Mouse (Mus musculus) right cerebral cortex, postnatal 36 days (tissue): ENCODE measurements around the gene 1700019D03Rik.

ENCODE experiments used
- DNase-seq, 2 experiments: peaks; one replicate each; pipeline ENCODE4 v3.0.0; 2022; ENCODE audit warnings: low spot score in 2 of 2, mixed read lengths in 1 of 2

Gene 1700019D03Rik

DNA sequence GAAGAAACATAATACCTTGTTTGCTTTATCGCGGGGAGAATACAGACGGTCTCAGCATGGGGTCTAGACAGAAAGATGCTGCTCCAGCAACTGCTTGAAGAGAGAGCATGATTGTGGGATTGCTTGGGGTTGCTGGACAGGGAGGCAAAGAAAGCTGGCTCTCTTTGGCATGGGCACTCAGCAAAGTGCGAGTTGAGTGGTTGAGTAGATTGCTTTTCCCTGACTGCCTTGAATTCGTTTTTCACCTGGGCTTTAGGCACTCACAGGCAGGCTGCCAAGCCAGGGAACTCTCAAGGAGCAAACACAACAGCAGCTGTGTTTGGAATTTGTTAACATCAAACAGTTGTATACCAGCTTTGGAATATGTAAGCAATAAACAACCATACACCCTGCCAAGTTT is at the start of gene 1700019D03Rik:
1700019D03Rik (minus strand) TSS at position 101 of the 400 bp plus-strand sequence.
- no peak for DNase-seq

DNA sequence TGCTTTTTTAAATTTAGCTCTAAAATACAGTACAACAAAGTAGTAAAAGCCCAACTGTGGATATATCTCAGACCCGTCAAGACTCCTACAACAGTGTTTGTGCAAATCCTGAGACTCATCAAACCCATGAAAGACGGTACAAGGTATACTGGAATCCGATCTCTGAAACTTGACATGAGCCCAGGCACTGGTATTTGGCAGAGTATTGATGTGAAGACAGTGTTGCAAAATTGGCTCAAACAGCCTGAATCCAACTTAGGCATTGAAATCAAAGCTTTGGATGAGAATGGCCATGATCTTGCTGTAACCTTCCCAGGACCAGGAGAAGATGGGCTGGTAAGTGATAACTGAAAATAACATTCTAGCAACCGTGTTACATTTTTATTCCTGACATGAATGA is 43.9 kb upstream of the 1700019D03Rik start:
- DNase-seq = no peak

DNA sequence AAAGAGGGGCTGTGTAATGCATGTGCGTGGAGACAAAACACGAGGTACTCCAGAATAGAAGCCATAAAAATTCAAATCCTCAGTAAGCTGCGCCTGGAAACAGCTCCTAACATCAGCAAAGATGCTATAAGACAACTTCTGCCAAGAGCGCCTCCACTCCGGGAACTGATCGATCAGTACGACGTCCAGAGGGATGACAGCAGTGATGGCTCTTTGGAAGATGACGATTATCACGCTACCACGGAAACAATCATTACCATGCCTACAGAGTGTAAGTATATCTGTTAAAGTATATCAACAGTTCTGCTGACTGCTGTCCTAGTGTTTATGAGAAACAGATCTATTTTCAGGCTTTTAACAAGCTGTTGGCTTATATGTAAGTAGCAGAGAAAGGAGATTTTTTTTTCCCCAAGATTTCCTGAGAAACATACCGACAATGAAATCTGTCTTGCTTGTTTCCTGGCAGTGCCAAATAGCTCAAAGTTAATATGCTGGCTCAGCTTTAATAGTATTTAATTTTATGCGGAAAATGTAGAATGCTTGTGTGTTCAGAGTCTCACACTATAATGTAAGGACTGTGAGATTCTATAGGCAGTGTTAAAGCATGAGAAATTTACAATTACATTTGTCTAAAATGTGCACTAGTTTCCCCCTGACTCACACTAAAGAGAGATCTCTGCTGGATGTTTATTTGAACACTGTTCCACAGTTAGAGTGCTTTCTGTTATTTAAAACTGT is 42.1 kb upstream of the 1700019D03Rik start:
- peak; percentile 18 to 30 for DNase-seq

DNA sequence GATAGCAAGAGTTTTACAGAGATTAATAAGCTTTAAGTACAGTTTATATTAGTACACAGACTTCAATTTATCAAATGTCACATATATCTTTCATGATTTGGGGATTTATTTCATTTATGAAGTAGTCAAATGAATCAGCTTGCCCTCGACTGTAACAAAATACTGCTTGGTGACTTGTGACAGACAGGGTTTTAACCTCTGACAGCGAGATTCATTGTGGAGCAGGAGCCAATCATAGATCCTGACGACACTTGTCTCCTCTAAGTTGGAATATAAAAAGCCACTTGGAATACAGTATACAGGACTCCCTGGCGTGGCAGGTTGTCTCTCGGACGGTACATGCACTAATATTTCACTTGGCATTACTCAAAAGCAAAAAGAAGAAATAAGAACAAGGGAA is 41.4 kb upstream of the 1700019D03Rik start, which contains the start of gene Mstn:
Mstn (plus strand) TSS at position 301 of the 400 bp plus-strand sequence.
- DNase-seq = no peak

DNA sequence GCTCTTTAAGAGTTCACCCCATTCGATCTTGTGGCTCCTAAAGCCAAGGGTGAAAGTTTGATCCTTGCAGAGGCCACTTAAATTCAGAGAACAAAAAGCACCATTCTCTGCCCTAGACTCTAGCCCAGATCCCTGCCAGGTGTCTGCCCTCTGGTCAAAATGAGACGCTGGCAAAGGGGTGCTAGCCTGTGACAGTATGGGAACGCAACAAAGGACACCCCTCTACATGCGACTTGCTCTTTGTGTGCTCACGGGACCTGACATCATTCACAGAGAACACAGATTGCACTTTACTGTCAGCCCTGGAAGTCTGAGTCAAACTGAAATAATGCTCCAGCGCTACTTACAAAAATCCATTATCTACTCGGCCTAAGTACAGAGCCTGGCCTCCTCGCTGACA is 40.5 kb upstream of the 1700019D03Rik start:
- DNase-seq = no peak

DNA sequence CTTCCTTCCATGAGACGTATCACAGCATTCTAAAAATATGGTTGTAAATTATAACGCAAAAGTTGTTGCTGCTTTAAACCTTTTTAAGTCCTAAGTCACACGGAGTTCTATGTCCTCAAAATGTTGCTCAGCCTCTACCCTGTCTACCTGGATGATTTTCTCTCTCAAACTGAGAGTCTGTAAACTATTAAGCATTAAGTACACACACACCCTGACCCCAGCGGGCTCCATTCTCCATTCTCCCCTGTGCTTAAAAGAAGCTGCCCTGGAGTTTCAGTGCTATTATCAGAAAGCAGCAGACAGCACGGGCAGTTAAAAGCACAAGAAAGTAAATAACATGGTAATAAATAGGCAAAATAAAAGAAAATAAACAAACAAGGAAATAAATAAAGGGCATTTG is 39.1 kb upstream of the 1700019D03Rik start:
- no peak for DNase-seq

DNA sequence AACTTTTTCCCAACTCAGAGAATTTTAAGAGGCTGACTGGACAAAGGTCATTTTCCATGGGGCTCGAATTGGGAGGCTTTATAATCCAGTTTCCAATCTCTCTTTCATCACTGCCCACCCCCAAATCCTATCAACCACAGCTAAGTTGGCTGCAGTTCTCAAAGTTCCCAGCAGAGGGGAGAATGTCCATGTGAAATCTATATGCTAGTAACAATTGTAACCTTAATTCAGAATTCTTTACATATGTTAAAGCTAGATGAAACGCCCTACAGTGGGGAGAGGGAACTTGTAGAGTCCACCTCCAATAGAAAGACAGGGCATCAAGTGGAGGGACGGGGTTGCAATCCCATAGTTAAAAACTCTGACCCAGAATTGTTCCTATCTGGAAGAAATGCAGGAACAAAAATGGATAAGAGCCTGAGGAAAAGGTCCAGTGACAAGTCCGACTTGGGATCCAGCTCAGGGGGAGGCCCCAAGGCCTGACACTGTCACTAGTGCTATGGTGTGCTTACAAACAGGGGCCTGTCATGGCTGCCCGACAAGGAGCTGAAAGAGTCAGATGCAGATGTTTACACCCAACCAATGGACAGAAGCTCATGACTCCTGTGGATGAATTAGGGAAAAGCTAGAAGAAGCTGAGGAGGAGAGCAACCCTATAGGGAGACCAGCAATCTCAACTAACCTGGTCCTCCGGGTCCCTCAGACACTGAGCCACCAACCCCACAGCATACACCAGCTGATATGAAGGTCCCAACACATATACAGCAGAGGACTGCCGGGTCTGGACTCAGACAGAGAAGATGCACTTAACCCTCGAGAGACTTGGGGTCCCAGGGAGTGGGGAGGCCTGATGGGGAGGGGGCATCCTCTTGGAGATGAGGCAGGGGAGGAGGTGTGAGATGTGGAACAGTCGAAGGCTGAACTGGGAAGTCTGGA is 33.4 kb upstream of the 1700019D03Rik start:
- peak; percentile 33 to 35 for DNase-seq

DNA sequence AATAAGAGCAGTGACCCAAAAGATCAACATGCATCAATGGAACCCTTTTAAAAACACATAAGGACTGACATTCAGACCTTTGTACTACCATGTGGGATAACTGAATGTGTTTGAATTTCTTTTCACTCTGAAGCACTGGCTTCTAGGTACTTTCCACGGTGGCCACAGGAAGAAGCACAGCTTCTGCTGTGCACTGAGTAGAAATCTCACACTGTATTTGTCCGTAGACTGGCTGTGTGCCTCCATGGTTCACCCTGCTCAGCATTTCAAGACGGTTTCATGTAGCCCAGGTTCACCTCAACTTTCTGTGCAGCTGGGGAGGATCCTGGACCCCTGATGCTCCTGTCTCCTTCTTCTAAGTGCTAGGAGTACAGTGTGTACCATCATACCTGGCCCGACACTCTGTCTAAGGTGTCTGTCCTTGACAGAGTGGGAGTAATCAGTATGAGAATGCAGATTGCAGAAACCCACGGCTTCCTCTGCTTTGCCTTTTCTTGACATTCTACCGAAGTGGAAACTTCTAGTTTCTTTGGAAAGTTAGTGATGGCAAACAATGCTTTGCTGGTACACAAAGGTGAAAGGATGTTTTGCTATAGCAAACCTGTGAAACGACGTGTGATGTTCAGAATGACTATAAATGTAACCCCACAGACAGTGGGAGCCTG is 29.9 kb upstream of the 1700019D03Rik start:
- DNase-seq = no peak

DNA sequence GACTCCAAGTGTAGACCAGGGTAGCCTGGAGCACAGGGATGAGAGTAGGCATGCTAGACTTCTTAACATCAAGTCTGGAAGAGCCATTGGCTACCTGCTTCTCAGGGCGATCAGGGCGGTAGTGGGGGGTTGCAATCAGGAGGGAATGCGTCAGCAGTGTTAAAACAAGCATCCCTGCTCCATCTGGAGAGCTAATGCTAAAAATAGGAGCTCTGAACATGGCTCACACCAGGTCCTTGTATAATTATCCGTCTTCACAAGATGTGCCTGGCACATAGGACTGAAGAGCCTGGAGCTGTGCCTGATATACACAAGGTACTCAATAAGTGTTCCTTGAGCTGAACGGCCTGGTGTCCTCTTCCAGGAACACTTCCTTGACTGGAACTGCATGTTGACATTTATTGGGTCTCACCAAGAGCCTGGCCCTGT is 17.5 kb upstream of the 1700019D03Rik start:
- no peak for DNase-seq

DNA sequence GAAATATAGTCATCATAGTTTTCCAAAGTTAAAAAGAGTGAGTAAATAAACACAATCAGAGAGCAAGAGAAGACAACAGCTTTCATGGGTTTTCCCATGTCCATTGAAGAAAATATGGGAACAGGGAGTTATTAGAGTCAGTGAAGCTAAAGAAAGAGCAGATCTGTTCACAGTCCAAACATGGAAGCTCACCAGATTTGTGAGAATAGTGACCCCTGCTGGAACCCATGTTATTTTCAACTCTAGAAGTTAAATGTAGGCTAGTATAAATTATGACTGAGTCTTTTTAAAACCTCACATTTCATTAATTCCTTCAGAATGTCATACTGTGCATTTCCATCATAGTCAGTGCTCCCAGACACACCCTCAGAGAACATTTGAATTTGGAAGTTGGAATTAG is 12.6 kb upstream of the 1700019D03Rik start:
- no peak for DNase-seq

DNA sequence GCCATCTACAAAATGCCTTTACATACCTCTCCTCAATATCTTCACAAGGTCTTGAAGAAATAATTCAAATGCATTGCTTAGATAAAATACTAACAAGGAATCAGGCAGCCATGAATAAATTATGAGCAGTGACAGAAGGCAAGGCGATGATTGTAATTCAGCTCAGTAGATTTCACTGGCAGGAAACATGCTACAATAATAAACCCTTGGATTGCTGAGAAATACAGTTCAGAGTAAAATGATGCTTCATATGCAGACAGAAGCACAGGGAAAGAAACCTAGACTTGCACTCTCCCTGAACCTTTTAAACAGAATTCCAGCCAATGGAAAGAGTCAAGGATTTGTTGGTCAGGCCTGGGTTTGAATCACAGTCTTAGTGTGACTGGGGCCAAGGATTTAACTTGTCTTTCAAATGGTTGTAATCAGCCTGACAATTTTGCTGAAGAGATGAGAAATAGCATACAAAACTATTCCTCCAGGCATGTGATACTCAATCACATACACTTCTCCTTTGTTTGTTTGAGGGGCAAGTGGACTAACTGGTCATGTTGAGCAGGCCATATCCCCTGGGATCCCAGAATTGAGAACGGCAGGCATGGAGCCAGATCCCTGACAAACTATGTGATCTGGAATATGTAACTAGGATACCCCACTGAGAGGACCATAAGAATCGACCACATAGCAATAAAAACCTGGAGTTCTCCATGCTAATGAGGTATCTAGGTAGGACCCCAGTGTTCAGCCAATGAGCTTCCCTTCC is 1.1 kb downstream of the 1700019D03Rik start:
- no peak for DNase-seq

DNA sequence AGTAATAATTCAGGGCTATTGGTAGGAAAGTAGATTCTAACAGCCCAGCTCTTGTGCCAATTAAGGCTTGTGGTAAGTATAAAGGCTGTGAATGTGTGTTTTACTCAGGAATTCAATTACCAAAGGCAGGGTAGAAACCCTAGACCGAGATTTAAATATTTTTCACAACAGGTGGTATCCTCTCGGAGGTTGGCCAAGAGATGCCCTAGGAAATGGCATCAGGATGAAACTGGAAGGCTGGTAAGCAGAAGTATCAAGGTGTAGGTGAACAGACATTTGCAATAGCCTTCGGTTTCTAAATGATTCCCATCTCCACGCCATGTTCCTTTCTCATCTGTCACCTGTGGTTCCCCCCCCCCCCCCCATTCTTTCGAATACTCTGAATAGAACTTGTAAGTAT is 4.4 kb downstream of the 1700019D03Rik start:
- DNase-seq = no peak

DNA sequence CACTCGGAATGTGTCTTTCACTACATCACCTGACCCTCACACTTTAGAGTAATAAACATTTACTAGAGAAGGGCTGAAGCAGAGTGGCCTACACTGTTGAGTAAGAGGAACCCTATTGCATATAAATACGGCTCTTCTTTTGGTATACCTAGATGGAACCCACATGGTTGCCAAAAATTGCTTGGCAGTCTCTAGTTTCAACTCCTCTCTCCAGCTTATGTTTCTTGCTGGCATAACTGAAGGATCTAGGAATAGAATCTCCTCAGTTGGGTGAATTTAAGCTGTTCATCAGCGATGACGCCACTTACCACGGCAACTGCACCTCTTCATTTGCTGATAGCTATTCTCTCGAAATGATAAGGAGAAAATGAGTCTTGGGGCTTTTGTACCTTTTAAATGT is 5.3 kb downstream of the 1700019D03Rik start:
- DNase-seq = peak; percentile 13 to 25

DNA sequence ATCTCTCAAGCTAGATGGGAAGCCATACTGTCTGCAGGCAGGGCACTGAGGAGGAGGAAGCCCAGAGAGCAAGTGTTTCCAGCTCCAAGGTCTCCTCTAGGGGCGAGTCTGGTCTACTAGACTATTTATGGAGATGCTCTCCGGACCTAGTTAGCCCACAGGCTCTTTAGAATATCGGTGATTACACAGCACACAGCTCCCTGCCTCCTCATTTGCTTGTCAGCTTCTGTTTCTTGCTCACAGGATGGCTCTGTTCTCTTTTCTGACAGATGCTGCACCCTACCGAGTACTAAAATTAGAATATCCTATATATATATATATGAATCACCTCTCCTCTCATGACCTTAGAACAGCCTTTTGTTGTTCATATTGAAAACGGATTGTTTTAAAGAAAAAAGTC is 33.3 kb downstream of the 1700019D03Rik start:
- DNase-seq = peak; percentile 23 to 25

DNA sequence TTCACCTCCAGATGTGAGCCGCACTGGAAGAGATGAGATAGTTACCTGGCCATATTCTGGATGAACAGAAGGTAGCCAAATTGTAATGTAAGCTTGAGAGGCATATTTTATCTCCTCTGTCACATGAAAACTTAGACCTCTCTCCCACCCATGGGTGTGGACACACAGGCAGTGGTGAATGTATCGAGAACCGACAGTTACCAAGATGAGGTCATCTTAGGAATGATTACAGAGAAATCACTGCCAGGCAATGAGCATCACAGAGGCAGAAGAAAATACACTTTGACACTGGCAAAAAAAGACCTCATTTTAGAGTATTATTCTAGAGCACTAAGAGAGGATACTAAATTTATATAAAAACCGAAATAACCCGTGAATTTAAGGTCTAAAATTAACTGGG is 46.8 kb downstream of the 1700019D03Rik start:
- no peak for DNase-seq

DNA sequence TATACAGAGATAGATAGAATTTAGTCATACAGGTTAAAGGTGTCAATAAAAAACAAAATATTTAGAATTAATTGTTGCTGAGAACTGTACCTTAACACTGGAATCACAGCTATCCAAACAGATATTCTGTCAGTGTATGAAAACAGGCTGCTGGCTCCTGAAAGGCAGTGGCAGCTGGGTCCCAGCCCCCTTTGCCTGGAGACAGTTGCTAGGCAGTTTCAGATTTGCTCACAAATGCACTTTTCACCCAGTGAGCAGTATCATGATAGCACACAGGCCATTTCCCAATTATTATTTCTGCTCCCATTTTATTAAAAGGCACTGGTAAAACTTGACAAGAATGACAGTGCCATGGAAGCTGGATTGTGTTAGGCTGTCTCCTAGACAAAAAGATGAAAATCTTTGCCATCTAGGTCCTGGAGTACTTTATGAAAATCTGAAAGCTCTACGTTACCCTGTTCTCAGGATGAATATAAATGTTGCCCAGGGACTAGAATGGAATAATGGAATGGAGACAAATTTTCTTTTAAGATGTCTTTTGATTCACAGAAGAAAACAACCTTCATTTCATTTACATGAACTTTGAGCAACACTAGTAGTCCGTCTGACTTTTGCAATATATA is 48.0 kb downstream of the 1700019D03Rik start:
- DNase-seq = no peak

DNA sequence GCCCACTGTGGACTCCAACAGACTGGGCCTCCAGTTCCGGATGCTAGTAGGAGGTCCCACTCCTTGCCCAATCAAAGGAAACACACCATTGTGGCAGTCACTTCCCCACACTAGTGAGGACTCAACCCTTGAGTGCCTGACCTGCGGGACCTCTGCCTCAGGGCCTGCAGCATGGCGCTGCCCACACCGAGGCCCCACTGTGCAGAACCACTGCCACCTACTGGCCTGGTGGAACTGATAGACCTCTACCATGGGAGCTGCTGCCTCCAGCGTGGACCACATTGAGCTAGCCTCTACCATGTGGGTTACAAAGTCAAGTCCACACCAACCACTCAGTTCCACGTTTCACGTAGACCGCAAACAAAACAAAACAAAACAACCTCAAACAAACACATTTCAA is 55.4 kb downstream of the 1700019D03Rik start:
- no peak for DNase-seq

DNA sequence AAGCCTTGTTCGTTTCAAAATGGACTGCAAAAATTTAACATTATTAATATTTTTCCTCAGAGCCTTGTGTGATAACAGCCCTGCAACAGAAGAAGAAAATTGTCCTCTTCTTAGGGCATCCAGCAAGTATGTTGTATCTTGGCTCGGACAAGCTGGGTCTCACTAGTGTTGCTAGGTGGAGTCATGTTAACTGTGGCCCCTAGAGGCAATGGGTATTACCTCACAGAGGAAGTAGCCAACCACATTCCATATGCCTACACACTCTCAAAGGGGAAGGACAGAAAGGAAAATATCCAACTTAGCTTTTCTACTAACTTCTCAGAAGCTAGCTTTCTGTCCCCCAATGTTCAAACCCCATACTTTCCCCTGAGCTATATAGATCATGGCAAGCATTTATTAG is 56.9 kb downstream of the 1700019D03Rik start:
- DNase-seq = no peak

DNA sequence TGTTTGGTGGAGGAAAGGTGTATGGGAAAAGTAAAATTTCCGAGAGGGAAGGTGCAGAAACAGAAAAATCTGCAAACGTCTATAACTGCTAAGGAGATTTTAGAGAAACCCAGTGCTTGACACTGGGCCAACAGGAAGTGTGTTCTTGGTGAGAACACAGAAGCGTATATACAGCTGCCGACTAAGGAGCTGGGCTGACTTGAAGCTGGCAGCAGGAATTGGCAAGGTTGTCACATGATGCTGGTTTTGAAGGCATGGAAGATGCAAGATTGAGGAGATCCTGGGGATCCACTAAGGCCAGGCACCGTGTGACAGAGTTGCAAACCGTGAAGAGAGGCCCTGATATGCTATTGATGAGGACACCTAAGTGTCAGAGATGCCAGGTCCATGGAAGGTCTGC is 59.8 kb downstream of the 1700019D03Rik start:
- no peak for DNase-seq

DNA sequence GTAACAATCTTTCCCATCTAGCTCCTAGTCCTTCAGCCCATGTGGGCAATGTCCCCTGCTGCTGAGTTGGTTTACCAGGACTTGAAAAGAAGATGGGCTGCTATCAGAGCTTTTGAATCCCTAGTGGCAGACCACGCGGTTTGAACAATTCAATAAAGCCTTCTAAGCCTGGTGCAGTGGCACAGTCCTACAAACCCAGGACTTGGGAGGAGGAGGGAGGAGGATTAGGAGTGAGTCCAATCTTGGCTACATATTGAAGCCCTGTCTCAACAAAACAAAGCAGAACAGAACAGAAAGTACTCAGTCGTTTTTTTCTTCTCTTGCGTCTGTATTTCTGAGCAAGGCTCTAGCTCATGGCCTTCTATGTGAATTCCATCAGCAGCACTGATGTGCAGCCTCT is 63.2 kb downstream of the 1700019D03Rik start:
- DNase-seq = no peak

DNA sequence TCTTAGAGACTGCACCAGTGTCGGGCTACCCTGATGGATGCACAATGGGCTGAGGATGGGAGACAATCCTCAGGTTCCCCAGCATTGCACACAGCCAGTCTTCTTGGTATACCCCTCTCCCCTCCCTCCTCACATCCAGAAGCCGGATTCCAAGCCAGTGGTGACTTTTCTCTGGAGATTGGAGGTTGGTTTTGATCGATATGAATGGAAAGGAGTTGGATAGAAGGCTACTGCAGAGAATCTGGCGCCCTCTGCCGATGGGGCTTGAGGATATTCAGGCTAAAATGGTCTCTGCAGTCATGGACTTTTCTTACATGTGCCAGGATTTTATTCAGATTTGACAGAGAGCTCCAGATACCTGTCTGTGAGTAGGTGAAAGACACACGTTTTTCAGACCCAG is 64.9 kb downstream of the 1700019D03Rik start:
- peak; percentile 45 to 51 for DNase-seq
